Mouse (Mus musculus) CH12.LX (cell line): Measurements from ENCODE around the gene Myo1g.

Experiments
- CTCF ChIP-seq, 2 experiments: IDR thresholded peaks in 1 of 2; conservative IDR thresholded peaks in 1 of 2; 2 replicates each; pipeline ENCODE4 v1.5.1; 2011 to 2012; ENCODE audit warnings: low read depth in 2 of 2, low read length in 2 of 2, improper control_type of control experiment in 1 of 2, inconsistent platforms in 1 of 2, mild to moderate bottlenecking in 1 of 2, moderate library complexity in 1 of 2
- EP300 ChIP-seq: IDR thresholded peaks from 2 replicates; pipeline ENCODE4 v1.6.1; 2011; ENCODE audit warnings: low read length, improper control_type of control experiment
- ETS1 ChIP-seq: conservative IDR thresholded peaks from 2 replicates; pipeline ENCODE4 v1.6.1; 2012; ENCODE audit warnings: low read depth, mild to moderate bottlenecking, inconsistent platforms, low read length, improper control_type of control experiment, moderate library complexity
- GABPA ChIP-seq: IDR thresholded peaks from 2 replicates; pipeline ENCODE4 v1.6.1; 2012; ENCODE audit warnings: low read depth, low read length, improper control_type of control experiment, inconsistent platforms; ENCODE audit not compliant: insufficient replicate concordance
- HCFC1 ChIP-seq: IDR thresholded peaks from 2 replicates; pipeline ENCODE4 v1.6.1; 2012; ENCODE audit warnings: low read depth, mild to moderate bottlenecking, inconsistent platforms, low read length, improper control_type of control experiment
- MAX ChIP-seq: IDR thresholded peaks from 2 replicates; pipeline ENCODE4 v1.6.1; 2011; ENCODE audit warnings: low read length, improper control_type of control experiment
- MYC ChIP-seq: IDR thresholded peaks from 2 replicates; pipeline ENCODE4 v1.6.1; 2011; ENCODE audit warnings: low read depth, mild to moderate bottlenecking, improper control_type of control experiment, low read length
- NELFE ChIP-seq: IDR thresholded peaks from 2 replicates; pipeline ENCODE4 v1.6.1; 2011; ENCODE audit warnings: low read depth, low read length, improper control_type of control experiment
- POLR2A ChIP-seq: IDR thresholded peaks from 2 replicates; pipeline ENCODE4 v1.6.1; 2011; ENCODE audit warnings: low read depth, mild to moderate bottlenecking, improper control_type of control experiment, low read length
- POLR2AphosphoS2 ChIP-seq: IDR thresholded peaks from 2 replicates; pipeline ENCODE4 v1.6.1; 2011; ENCODE audit warnings: low read depth, low read length, improper control_type of control experiment
- RCOR1 ChIP-seq: conservative IDR thresholded peaks from 2 replicates; pipeline ENCODE4 v1.6.1; 2012; ENCODE audit warnings: low read depth, mild to moderate bottlenecking, inconsistent platforms, low read length, improper control_type of control experiment
- ZC3H11A ChIP-seq: IDR thresholded peaks from 2 replicates; pipeline ENCODE4 v1.6.1; 2012; ENCODE audit warnings: low read depth, mild to moderate bottlenecking, inconsistent platforms, low read length, improper control_type of control experiment

DNA sequence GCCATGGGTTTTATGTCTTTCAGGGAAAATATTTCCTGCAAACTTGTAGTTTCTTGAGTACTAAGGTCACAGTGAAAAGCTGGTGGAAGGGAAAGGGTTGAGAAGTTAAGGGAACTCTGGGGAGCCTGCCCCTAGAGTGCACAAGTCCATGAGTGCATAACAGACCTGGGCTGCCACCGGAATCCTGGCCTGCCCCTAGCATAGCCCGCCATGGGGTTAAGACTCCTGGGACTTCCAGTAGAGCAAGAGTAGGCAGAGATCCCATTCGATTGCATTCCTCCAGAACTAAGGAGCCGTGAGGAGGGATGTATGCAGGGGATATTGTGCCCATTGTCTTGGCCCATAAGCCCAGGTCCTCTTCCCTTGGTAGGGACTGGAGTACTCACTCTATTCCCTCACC, 40.7 kb upstream of the Myo1g start:
- TF ChIP-seq MAX, result no peak
- TF ChIP-seq CTCF (conservative IDR thresholded peaks at IDR 0.05 in 1 of 2, IDR thresholded peaks at IDR 0.05 in 1 of 2; ENCODE audit: low read depth in 2 of 2, low read length in 2 of 2), result no peak
- TF ChIP-seq NELFE, result no peak
- no peak for TF ChIP-seq RCOR1
- TF ChIP-seq POLR2AphosphoS2, result no peak
- no peak for TF ChIP-seq MYC
- no peak for TF ChIP-seq HCFC1
- TF ChIP-seq POLR2A, result no peak
- TF ChIP-seq ETS1, result no peak
- no peak for TF ChIP-seq ZC3H11A
- TF ChIP-seq EP300, result no peak
- TF ChIP-seq GABPA, result no peak
